Mouse (Mus musculus) CH12.LX (cell line): ENCODE measurements at regions not wholly inside any gene's neighbourhood (a gene's known extent, or its start where the extent isn't known, plus 50 kb on each side); places are given as distances from the start of the nearest gene placed in this dataset.

Experiments
- DNase-seq: peaks from one replicate; pipeline ENCODE4 v3.0.0-alpha.2; 2013; ENCODE audit errors: extremely low read depth
- H3K27ac ChIP-seq: 2 replicates; pipeline ENCODE4 v1.5.1; 2012; ENCODE audit warnings: low read depth, mild to moderate bottlenecking, control low read depth, moderate library complexity; ENCODE audit not compliant: insufficient read depth
- H3K27me3 ChIP-seq: replicated peaks from 2 replicates; pipeline ENCODE3; 2012; ENCODE audit warnings: inconsistent platforms
- H3K36me3 ChIP-seq, 2 experiments: replicated peaks in 1 of 2; 2 replicates each; pipeline versions ENCODE3 to v1.6.1; 2012; ENCODE audit warnings: inconsistent platforms in 1 of 2, low read length in 1 of 2, mild to moderate bottlenecking in 1 of 2, mixed read lengths in 1 of 2, moderate library complexity in 1 of 2; ENCODE audit not compliant: control insufficient read depth in 1 of 2, insufficient read depth in 1 of 2
- H3K4me1 ChIP-seq, 2 experiments: 2 replicates each; pipeline ENCODE4 v1.6.1; 2012; ENCODE audit warnings: inconsistent platforms in 1 of 2, moderate library complexity in 1 of 2; ENCODE audit not compliant: insufficient read depth in 2 of 2, control insufficient read depth in 1 of 2
- H3K4me2 ChIP-seq: 2 replicates; pipeline ENCODE4 v1.6.1; 2012; ENCODE audit warnings: low read depth, mild to moderate bottlenecking, control low read depth; ENCODE audit not compliant: poor library complexity, insufficient read depth, severe bottlenecking
- H3K4me3 ChIP-seq, 3 experiments: fragments of 150-350 bp in 1 of 3; sonication (generic) in 1 of 3; replicated peaks in 1 of 3; 2 replicates each; pipeline versions ENCODE3 to v1.5.1; 2011 to 2012; ENCODE audit warnings: low read depth in 2 of 3, low read length in 2 of 3, mild to moderate bottlenecking in 2 of 3, moderate library complexity in 2 of 3, control low read depth in 1 of 3, improper control_type of control experiment in 1 of 3, inconsistent platforms in 1 of 3, mixed read lengths in 1 of 3; ENCODE audit not compliant: poor library complexity in 1 of 3
- H3K79me2 ChIP-seq: replicated peaks from 2 replicates; pipeline ENCODE4 v1.6.1; 2012; ENCODE audit warnings: mild to moderate bottlenecking, moderate library complexity; ENCODE audit not compliant: control insufficient read depth, poor library complexity, insufficient read depth, severe bottlenecking; ENCODE audit errors: extremely low read depth
- H3K9ac ChIP-seq: 2 replicates; pipeline ENCODE4 v1.6.1; 2012; ENCODE audit warnings: low read depth, mild to moderate bottlenecking, control low read depth, moderate library complexity; ENCODE audit not compliant: insufficient read depth
- H3K9me3 ChIP-seq: replicated peaks from 2 replicates; pipeline ENCODE3; 2012; ENCODE audit warnings: low read length, inconsistent platforms, mixed read lengths
- EP300 ChIP-seq: IDR thresholded peaks from 2 replicates; pipeline ENCODE4 v1.6.1; 2011; ENCODE audit warnings: low read length, improper control_type of control experiment
- GABPA ChIP-seq: IDR thresholded peaks from 2 replicates; pipeline ENCODE4 v1.6.1; 2012; ENCODE audit warnings: low read depth, low read length, improper control_type of control experiment, inconsistent platforms; ENCODE audit not compliant: insufficient replicate concordance
- MAX ChIP-seq: IDR thresholded peaks from 2 replicates; pipeline ENCODE4 v1.6.1; 2011; ENCODE audit warnings: low read length, improper control_type of control experiment
- MXI1 ChIP-seq: IDR thresholded peaks from 2 replicates; pipeline ENCODE4 v1.6.1; 2011; ENCODE audit warnings: mild to moderate bottlenecking, low read depth, low read length, improper control_type of control experiment
- MYC ChIP-seq: IDR thresholded peaks from 2 replicates; pipeline ENCODE4 v1.6.1; 2011; ENCODE audit warnings: low read depth, mild to moderate bottlenecking, improper control_type of control experiment, low read length
- POLR2AphosphoS2 ChIP-seq: IDR thresholded peaks from 2 replicates; pipeline ENCODE4 v1.6.1; 2011; ENCODE audit warnings: low read depth, low read length, improper control_type of control experiment
- RAD21 ChIP-seq: IDR thresholded peaks from 2 replicates; pipeline ENCODE4 v1.6.1; 2011; ENCODE audit warnings: low read depth, mild to moderate bottlenecking, low read length, improper control_type of control experiment, moderate library complexity
- SIN3A ChIP-seq: IDR thresholded peaks from 2 replicates; pipeline ENCODE4 v1.6.1; 2012; ENCODE audit warnings: low read length, improper control_type of control experiment, inconsistent platforms
- ZKSCAN1 ChIP-seq: IDR thresholded peaks from 2 replicates; pipeline ENCODE4 v1.6.1; 2012; ENCODE audit warnings: low read depth, inconsistent platforms, low read length, improper control_type of control experiment, borderline replicate concordance
- ZNF384 ChIP-seq: IDR thresholded peaks from 2 replicates; pipeline ENCODE4 v1.6.1; 2012; ENCODE audit warnings: low read depth, low read length, improper control_type of control experiment, inconsistent platforms
- dilution Hi-C: fragments of 300-500 bp; cut with MboI; formaldehyde crosslinking; loops from 2 replicates; pipeline ENCODE4 v1.14.3; 2020; ENCODE audit warnings: low sequenced_read_pairs; ENCODE audit not compliant: extremely low pct_unique_long_range_greater_than_20kb, extremely low pct_ligation_motif_present
- in situ Hi-C: fragments of 300-500 bp; cut with MboI; formaldehyde crosslinking; loops from 3 replicates; pipeline ENCODE4 v1.14.3; 2019; ENCODE audit warnings: low sequenced_read_pairs, low pct_ligation_motif_present, low pct_unique_long_range_greater_than_20kb, mixed read lengths

GRCm38 (mm10) chr1:43359662-43360061 is 84.7 kb upstream of the Nck2 start:
- no peaks in the 10 kb centered on the region for H3K36me3 ChIP-seq
- H3K4me1 ChIP-seq, result peaks cover 26 to 44% of the 10 kb centered on the region in 2 experiments
- H3K27me3 ChIP-seq, result no peaks in the 10 kb centered on the region
- no peak for DNase-seq
- dilution Hi-C loops, result no loop called here
- no peak overlapping the region for H3K9ac ChIP-seq
- no peak overlapping the region for H3K4me2 ChIP-seq
- no peak overlapping the region for H3K27ac ChIP-seq
- H3K9me3 ChIP-seq, result peaks cover 2% of the 10 kb centered on the region
- H3K4me3 ChIP-seq, result no peak overlapping the region
- H3K79me2 ChIP-seq, result no peaks in the 10 kb centered on the region
- in situ Hi-C loops, result no loop called here
- TF ChIP-seq ZKSCAN1 (no peak), POLR2AphosphoS2 (no peak)

- peak overlapping the region; percentile 27 for H3K4me2 ChIP-seq
- dilution Hi-C loops (no loop called here), in situ Hi-C loops (no loop called here)
- no peaks in the 10 kb centered on the region for H3K79me2 ChIP-seq
- H3K9me3 ChIP-seq, result no peaks in the 10 kb centered on the region
- H3K9ac ChIP-seq, result no peak overlapping the region
- no peak overlapping the region for H3K4me3 ChIP-seq
- no peaks in the 10 kb centered on the region for H3K36me3 ChIP-seq
- DNase-seq, result peak; percentile 11
- H3K27ac ChIP-seq, result no peak overlapping the region
- TF ChIP-seq MYC (peak; percentile 61; the same call in 1 of the 2 replicates), EP300 (0 out of 2 replicates have a peak, but pooled peaks have one; percentile 33), ZNF384 (0 out of 2 replicates have a peak, but pooled peaks have one; percentile 76), GABPA (no peak), MXI1 (peak; percentile 30; the same call in 1 of the 2 replicates), MAX (peak; percentile 76; the same call in 1 of the 2 replicates)
- no peaks in the 10 kb centered on the region for H3K27me3 ChIP-seq
- peaks cover 26 to 44% of the 10 kb centered on the region in 2 experiments for H3K4me1 ChIP-seq
Observed at GRCm38 (mm10) chr1:43360291-43360690, 84.1 kb upstream of the Nck2 start.

DNA sequence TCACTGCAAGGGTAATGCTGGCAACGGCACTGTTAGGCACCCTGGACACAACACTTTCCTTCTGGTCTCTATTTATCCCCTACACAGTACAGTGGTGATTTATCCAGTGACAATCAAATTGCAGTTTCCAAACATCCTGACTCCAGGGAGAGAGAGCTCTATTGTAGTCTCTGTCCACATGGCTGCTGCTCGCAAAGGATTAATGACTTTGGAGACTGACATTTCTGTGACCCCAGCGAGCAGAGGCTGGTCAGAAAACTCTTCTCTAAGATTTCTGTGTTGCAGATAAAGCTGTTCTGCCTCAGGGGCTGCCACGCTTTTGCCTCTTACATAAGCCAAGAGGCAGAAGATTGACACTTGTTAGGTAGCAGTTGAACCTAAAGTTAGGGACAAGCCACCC is 83.6 kb upstream of the Nck2 start:
- H3K4me2 ChIP-seq, result peak overlapping the region; percentile 27
- in situ Hi-C loops, result no loop called here
- H3K9me3 ChIP-seq, result no peaks in the 10 kb centered on the region
- H3K36me3 ChIP-seq, result no peaks in the 10 kb centered on the region
- no peak overlapping the region for H3K27ac ChIP-seq
- dilution Hi-C loops, result no loop called here
- H3K79me2 ChIP-seq, result no peaks in the 10 kb centered on the region
- no peak for DNase-seq
- no peak overlapping the region for H3K4me3 ChIP-seq
- no peaks in the 10 kb centered on the region for H3K27me3 ChIP-seq
- H3K9ac ChIP-seq, result no peak overlapping the region
- peaks cover 26 to 44% of the 10 kb centered on the region in 2 experiments for H3K4me1 ChIP-seq
- TF ChIP-seq SIN3A, result peak; percentile 3; the same call in 1 of the 2 replicates
- no peak for TF ChIP-seq RAD21
